Mouse (Mus musculus) intestine, embryonic 14.5 days (tissue): ENCODE measurements around the gene Tmem107. TPM values are rescaled to one million over a fixed set of nuclear protein-coding genes. Genes with fewer than 3 reads are reported as not detected.

Experiments used
- polyA plus RNA-seq: library from polyadenylated mRNA; unstranded; fragments of >200 nt; fragmentation: Nextera tagmentation; extraction: Ambion mirVana; gene quantifications from 2 replicates; pipeline ENCODE4 v1.2.1, GENCODE M21; 2014

Gene Tmem107
- polyA plus RNA-seq, 1 experiment from 2014 or later: 50.1 TPM

Other genes with a start within 250 kb of the Tmem107 start
- gene Ndel1, start 198.9 kb upstream of the Tmem107 start, polyA plus RNA-seq: 60.0 and 60.3 TPM in 2 replicates
- gene Rnf222, start 182.3 kb upstream of the Tmem107 start, polyA plus RNA-seq: 0.07 and 0.11 TPM in 2 replicates
- 1,271 and 1,334 TPM in 2 replicates for gene Rpl26, start 169.2 kb upstream of the Tmem107 start, polyA plus RNA-seq
- gene Odf4, start 143.7 kb upstream of the Tmem107 start, polyA plus RNA-seq: 0.22 TPM in 1 of 2 replicates, not detected in the other
- 9.6 and 9.9 TPM in 2 replicates for gene Arhgef15, start 113.3 kb upstream of the Tmem107 start, polyA plus RNA-seq
- gene Slc25a35, start 102.7 kb upstream of the Tmem107 start, polyA plus RNA-seq: 3.0 and 3.2 TPM in 2 replicates
- 67.3 and 72.7 TPM in 2 replicates for gene Rangrf, start 95.6 kb upstream of the Tmem107 start, polyA plus RNA-seq
- 32.9 and 38.7 TPM in 2 replicates for gene Pfas, start 62.3 kb upstream of the Tmem107 start, polyA plus RNA-seq
- gene Ctc1, start 54.9 kb upstream of the Tmem107 start, polyA plus RNA-seq: 46.6 and 53.1 TPM in 2 replicates
- gene Aurkb, start 25.2 kb upstream of the Tmem107 start, polyA plus RNA-seq: 150 and 170 TPM in 2 replicates
- 8.8 TPM in 2 replicates for gene Borcs6, start 11.1 kb upstream of the Tmem107 start, polyA plus RNA-seq
- 76.7 TPM in 2 replicates for gene Vamp2, start 17.7 kb downstream of the Tmem107 start, polyA plus RNA-seq
- 10.5 and 13.4 TPM in 2 replicates for gene Per1, start 24.4 kb downstream of the Tmem107 start, polyA plus RNA-seq
- 0.28 and 0.32 TPM in 2 replicates for gene Hes7, start 49.6 kb downstream of the Tmem107 start, polyA plus RNA-seq
- gene 9130213A22Rik, start 51.8 kb downstream of the Tmem107 start, polyA plus RNA-seq: 0.19 and 0.30 TPM in 2 replicates
- 0.18 and 0.71 TPM in 2 replicates for gene Aloxe3, start 55.1 kb downstream of the Tmem107 start, polyA plus RNA-seq
- gene Alox12b, start 86.2 kb downstream of the Tmem107 start, polyA plus RNA-seq: 0.12 and 0.28 TPM in 2 replicates
- gene Alox8, start 127.0 kb downstream of the Tmem107 start, polyA plus RNA-seq: 0.13 and 0.15 TPM in 2 replicates
- 0.01 TPM in 1 of 2 replicates, not detected in the other for gene Gucy2e, start 166.2 kb downstream of the Tmem107 start, polyA plus RNA-seq